Mouse (Mus musculus) heart, postnatal 14 days (tissue): Measurements from ENCODE around the gene Dab2ip. TPM values are rescaled to one million over a fixed set of nuclear protein-coding genes. Genes with fewer than 3 reads are reported as not detected.

Experiments
- DNase-seq, 2 experiments: peaks; one replicate each; pipeline ENCODE4 v3.0.0; 2021 to 2022
- intact Hi-C: fragments of 180-260 bp; cut with DNase I; formaldehyde crosslinking; loops from one replicate; pipeline ENCODE4 v1.15.1; 2025
- total RNA-seq, 2 experiments: library from RNA; stranded (reverse); gene quantifications; 2 replicates each; pipeline ENCODE4 v1.2.3; 2021

The Dab2ip gene
- total RNA-seq, 2 experiments from 2014 or later: 51.1 to 55.8 TPM

GRCm38 (mm10) chr2:35694111-35694510, 136.0 kb downstream of the Dab2ip start:
- intact Hi-C loops: no loop called here
- no peak for DNase-seq

DNA sequence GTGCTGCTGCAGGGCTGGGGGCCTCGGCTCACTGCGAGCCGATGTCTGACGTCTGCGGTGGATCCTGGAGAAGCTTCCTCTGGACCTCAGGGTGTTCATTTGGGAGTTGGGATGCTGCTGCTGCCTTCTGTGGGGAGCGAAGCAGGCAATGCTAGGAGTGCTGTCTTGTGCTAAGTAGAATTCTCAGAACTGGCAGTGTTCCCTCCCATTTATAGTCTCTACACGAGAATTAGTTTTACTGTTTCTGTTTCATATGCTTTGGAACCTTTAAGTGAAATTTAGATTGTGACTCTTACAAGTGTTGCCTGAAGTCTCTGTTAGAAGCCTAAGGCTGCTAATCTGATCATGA, 138.1 kb downstream of the Dab2ip start:
- intact Hi-C loops: loop anchor here (1.0 to 5.0 kb wide), 2 partner anchors 33 to 34 kb away; no protein-coding TSS in a partner anchor
- no peak for DNase-seq

DNA sequence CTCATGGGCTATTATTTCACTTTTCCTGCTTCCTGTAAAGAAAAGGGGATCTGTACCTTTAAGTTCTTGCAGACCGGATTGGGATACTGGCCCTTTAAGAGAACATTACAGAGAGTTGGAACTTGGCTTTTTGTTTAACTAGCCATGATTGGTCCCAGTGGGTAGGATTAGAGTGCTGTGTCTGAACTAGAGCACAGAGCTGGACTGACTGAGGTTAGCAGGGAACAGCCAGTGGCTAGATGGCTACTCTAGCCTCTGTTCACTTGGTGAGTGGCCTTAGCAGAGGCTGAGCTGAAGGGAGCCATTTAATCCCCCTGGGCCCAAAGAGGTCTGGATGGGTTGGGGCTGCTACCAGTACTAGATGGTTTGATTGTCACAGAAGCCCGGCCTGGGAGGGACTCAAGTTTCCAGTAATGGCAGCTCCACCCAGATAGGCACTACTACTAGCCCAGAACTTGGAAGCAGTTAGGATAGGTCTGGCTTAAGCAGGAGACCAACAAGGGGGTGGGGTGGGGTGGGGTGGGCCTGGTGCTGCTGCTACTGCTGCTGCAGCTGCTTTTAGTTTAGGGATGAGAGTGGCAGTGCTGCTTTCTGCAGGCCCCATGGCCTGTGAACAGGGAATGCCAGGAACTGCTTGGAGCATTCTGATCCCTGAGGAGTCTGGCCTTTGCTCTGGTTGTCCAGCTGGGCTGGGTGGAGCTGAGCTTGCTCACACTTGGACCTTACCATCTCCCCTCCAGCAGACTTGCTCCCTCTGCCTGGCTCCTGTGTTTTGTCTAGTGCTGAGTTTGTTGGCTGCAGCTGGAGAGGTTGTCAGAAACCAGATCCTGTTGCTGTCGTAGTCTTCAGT, 138.7 kb downstream of the Dab2ip start:
- intact Hi-C loops: loop anchor here (1.0 to 5.0 kb wide), 2 partner anchors 33 to 34 kb away; no protein-coding TSS in a partner anchor
- peak; percentile 61 to 67 for DNase-seq

- intact Hi-C loops: loop anchor here (5.0 kb wide), 1 partner anchor 35 kb away; no protein-coding TSS in a partner anchor
- DNase-seq: no peak
These were observed 139.7 kb downstream of the Dab2ip start for GRCm38 (mm10) chr2:35697768-35698167.

GRCm38 (mm10) chr2:35700966-35701365, 142.9 kb downstream of the Dab2ip start:
- intact Hi-C loops: no loop called here
- DNase-seq: no peak

DNA sequence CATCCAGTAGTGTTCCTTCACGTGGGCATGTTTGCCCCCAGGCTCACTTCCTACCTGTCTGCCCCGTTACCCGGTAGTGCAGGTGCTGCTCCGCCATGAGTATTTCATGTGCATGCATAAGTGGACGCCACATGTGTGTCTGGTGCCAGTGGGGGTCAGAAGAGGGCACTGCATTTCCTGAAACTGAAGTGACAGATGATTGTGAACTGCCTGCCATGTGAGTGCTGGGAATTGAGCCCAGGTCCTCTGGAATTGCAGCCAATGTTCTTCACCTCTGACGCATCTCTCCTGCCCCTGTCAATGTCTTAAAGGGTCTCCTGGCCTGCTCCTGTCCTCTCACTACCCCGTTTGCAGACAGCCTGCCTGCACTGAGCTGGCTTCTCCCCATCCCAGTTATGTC, 143.9 kb downstream of the Dab2ip start:
- no peak for DNase-seq

DNA sequence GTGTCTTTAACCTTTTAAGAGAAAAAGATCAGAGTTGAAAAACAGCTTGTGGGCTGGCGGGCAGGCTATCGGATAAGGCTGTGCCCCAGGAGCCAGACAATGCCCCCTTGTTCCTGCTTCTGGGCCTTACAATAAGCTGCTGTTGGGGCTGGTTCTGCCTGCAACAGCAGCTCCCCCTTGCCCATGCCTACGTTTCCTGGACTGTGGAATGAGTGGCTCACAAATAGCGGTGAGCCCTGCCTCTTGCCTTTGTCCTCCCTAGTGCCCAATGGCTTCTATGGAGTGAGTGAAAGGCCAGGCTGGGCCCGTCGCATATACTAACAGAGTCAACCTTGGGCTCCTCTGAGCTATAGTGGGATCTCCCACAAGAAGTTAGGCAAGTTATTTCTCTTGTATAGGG, 144.5 kb downstream of the Dab2ip start:
- no peak for DNase-seq
- intact Hi-C loops: no loop called here

More for the DNA sequence above, 143.9 kb downstream of the Dab2ip start:
- intact Hi-C loops: no loop called here

GRCm38 (mm10) chr2:35703241-35703640, 145.2 kb downstream of the Dab2ip start:
- intact Hi-C loops: no loop called here
- DNase-seq: no peak

GRCm38 (mm10) chr2:35712611-35713010, 154.5 kb downstream of the Dab2ip start:
- intact Hi-C loops: loop anchor here (5.0 kb wide), 1 partner anchor 50 kb away; no protein-coding TSS in a partner anchor
- DNase-seq: no peak

- intact Hi-C loops: loop anchor here (5.0 kb wide), 1 partner anchor 51 kb away; no protein-coding TSS in a partner anchor
- no peak for DNase-seq
These were observed 155.4 kb downstream of the Dab2ip start for GRCm38 (mm10) chr2:35713460-35713859.

- DNase-seq: no peak
- intact Hi-C loops: loop anchor here (5.0 kb wide), 1 partner anchor 52 kb away; no protein-coding TSS in a partner anchor
These were observed 156.7 kb downstream of the Dab2ip start for GRCm38 (mm10) chr2:35714742-35715167.

DNA sequence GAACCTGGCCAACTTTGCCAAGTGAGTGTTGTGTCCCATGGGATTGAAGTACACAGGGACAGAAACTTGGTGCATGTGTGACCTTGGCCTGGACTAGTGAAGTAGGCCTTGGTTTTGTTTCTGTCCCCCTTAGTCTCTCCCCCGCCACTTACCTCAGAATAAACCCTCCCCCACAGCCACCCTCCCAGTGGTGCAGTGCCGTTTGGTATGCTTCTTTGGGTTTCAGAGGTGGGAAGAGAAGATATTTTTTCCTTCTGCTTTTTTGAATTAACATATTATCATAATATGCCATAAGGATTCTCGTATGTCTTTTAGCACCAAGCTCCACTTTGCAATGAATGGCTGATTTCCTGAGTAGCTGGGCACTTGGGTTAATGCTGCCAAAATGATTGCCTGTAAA, 157.4 kb downstream of the Dab2ip start:
- intact Hi-C loops: no loop called here

GRCm38 (mm10) chr2:35716175-35716574, 158.1 kb downstream of the Dab2ip start:
- intact Hi-C loops: no loop called here
- no peak for DNase-seq

More for the DNA sequence above, 157.4 kb downstream of the Dab2ip start:
- DNase-seq: no peak

- intact Hi-C loops: no loop called here
These were observed 160.0 kb downstream of the Dab2ip start for GRCm38 (mm10) chr2:35718003-35718500.

DNA sequence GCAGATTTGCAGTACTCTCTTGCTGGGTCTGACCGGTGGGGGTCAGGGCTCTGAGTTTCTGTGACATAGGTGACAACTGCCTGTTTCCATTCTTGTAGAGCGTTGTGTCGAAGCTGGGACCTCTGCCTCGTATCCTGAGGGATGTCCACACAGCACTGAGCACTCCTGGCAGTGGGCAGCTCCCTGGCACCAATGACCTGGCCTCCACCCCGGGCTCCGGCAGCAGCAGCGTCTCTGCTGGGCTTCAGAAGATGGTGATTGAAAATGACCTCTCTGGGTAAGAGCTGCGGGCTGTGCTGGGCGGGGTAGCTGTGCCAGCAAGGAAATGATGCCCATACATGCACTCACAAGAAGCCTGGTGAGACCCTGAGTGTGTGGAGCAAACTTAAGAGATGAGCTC, 160.6 kb downstream of the Dab2ip start:
- intact Hi-C loops: no loop called here
- DNase-seq: no peak

More at GRCm38 (mm10) chr2:35718003-35718500, 160.0 kb downstream of the Dab2ip start:
- DNase-seq: no peak

- intact Hi-C loops: no loop called here
- DNase-seq: no peak
These were observed 161.4 kb downstream of the Dab2ip start for GRCm38 (mm10) chr2:35719230-35720005.

- peak in 1 of 2 experiments; percentile 45 for DNase-seq
- intact Hi-C loops: no loop called here
These were observed 162.0 kb downstream of the Dab2ip start for GRCm38 (mm10) chr2:35720104-35720503.

DNA sequence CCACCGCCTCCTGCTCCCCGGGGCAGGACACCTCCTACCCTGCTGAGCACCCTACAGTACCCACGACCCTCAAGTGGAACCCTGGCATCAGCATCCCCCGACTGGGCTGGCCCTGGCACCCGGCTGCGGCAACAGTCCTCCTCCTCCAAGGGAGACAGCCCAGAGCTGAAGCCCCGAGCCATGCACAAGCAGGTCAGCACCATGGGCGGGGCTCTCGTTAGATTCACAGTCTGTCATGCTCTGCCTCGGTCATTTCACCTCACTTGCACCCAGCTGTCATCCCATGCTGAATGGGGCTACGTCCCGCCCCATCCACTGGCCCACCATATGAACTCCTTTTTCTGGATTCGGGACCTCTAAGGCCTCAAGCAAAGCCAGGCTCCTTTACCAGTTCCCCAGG, 162.5 kb downstream of the Dab2ip start:
- intact Hi-C loops: no loop called here
- DNase-seq: no peak

- intact Hi-C loops: no loop called here
- no peak for DNase-seq
These were observed 162.9 kb downstream of the Dab2ip start for GRCm38 (mm10) chr2:35720956-35721355.

GRCm38 (mm10) chr2:35722821-35723220, 164.8 kb downstream of the Dab2ip start:
- intact Hi-C loops: no loop called here
- DNase-seq: no peak

DNA sequence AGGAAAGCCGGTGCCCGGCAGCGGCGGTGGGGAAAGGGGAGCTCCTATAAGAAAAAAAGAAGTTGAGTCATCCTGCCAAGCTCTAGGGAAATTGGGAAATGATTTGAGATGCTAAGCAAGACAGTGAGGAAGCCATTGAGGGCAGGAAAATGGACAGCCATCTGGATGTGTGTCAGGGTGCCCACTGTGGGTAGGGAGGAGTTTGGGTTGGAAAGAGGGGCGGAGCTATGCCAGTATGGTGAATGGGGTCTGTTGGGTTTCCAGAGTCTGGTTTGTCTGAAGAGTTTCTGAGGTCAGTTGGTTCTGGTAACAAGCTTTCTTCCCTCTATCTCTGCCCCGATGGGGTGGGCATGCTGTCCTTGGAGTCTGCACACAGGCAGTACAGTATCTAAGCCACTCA, 165.2 kb downstream of the Dab2ip start:
- no peak for DNase-seq
- intact Hi-C loops: no loop called here
